Mouse (Mus musculus) megakaryocyte progenitor cell, adult 5-6 weeks (primary cell): ENCODE measurements around the gene Oxa1l. TPM values are rescaled to one million over a fixed set of nuclear protein-coding genes. Genes with fewer than 3 reads are reported as not detected.

Source experiments
- ATAC-seq: replicated peaks from 2 replicates; pipeline ENCODE4 v1.8.0; 2016; ENCODE audit warnings: mild to moderate bottlenecking, moderate TSS enrichment, inconsistent platforms; ENCODE audit not compliant: poor library complexity
- total RNA-seq, 2 experiments: library from RNA; stranded (forward) in 1 of 2; stranded (reverse) in 1 of 2; fragments of 157-497, 149-512 nt in 1 of 2; fragments of 200-1000 nt in 1 of 2; gene quantifications; 2 replicates each; pipeline versions ENCODE4 v1.2.3 to v1.2.4; 2015 to 2017

Oxa1l gene
- total RNA-seq, 2 experiments from 2014 or later: 37.0 to 56.2 TPM

- peak; percentile 45 for ATAC-seq
Measured at GRCm38 (mm10) chr14:54409057-54409645, 48.5 kb downstream of the Oxa1l start.

GRCm38 (mm10) chr14:54409980-54410810 is 49.6 kb downstream of the Oxa1l start:
- ATAC-seq: peak; percentile 40

- no peak for ATAC-seq
Measured at GRCm38 (mm10) chr14:54412000-54412576, 51.5 kb downstream of the Oxa1l start.

- 0 out of 2 replicates have a peak, but pooled peaks have one; percentile 33 for ATAC-seq
Measured at GRCm38 (mm10) chr14:54412629-54413170, 52.1 kb downstream of the Oxa1l start.

- ATAC-seq: peak; percentile 54
Measured at GRCm38 (mm10) chr14:54413877-54414700, 53.5 kb downstream of the Oxa1l start.

GRCm38 (mm10) chr14:54415241-54416020 is 54.8 kb downstream of the Oxa1l start:
- ATAC-seq: no peak

- ATAC-seq: no peak
Measured at GRCm38 (mm10) chr14:54416229-54416775, 55.7 kb downstream of the Oxa1l start.

GRCm38 (mm10) chr14:54416830-54417229 is 56.2 kb downstream of the Oxa1l start:
- no peak for ATAC-seq

- peak; percentile 53 for ATAC-seq
Measured at GRCm38 (mm10) chr14:54417623-54418081, 57.0 kb downstream of the Oxa1l start, which contains the start of gene Slc7a7. TSS of gene Slc7a7 (minus strand) at chr14:54417780.

Other genes with a start within 250 kb of the Oxa1l start
- gene Dad1, start 106.7 kb upstream of the Oxa1l start, total RNA-seq (2015): 228 and 315 TPM in 2 replicates
- gene Dad1, start 106.7 kb upstream of the Oxa1l start, total RNA-seq (2017): 125 and 135 TPM in 2 replicates
- gene Abhd4, start 106.6 kb upstream of the Oxa1l start, total RNA-seq (2015): 34.6 and 44.2 TPM in 2 replicates
- gene Abhd4, start 106.6 kb upstream of the Oxa1l start, total RNA-seq (2017): 20.4 and 33.1 TPM in 2 replicates
- not detected in 2 replicates for gene Olfr49, start 75.9 kb upstream of the Oxa1l start, total RNA-seq (2015)
- gene Olfr49, start 75.9 kb upstream of the Oxa1l start, total RNA-seq (2017): not detected in 2 replicates
- 2.7 and 3.5 TPM in 2 replicates for gene Slc7a7, start 56.9 kb downstream of the Oxa1l start, total RNA-seq (2015)
- 5.4 and 6.4 TPM in 2 replicates for gene Slc7a7, start 56.9 kb downstream of the Oxa1l start, total RNA-seq (2017)
- 118 and 124 TPM in 2 replicates for gene Mrpl52, start 66.1 kb downstream of the Oxa1l start, total RNA-seq (2015)
- gene Mrpl52, start 66.1 kb downstream of the Oxa1l start, total RNA-seq (2017): 75.1 and 86.7 TPM in 2 replicates
- 2.1 and 4.5 TPM in 2 replicates for gene Mmp14, start 70.8 kb downstream of the Oxa1l start, total RNA-seq (2015)
- gene Mmp14, start 70.8 kb downstream of the Oxa1l start, total RNA-seq (2017): 3.0 and 4.1 TPM in 2 replicates
- gene Lrp10, start 103.3 kb downstream of the Oxa1l start, total RNA-seq (2015): 23.5 and 25.0 TPM in 2 replicates
- 27.4 and 37.2 TPM in 2 replicates for gene Lrp10, start 103.3 kb downstream of the Oxa1l start, total RNA-seq (2017)
- 0.29 and 0.62 TPM in 2 replicates for gene Rem2, start 115.3 kb downstream of the Oxa1l start, total RNA-seq (2015)
- 2.2 TPM in 1 of 2 replicates, not detected in the other for gene Rem2, start 115.3 kb downstream of the Oxa1l start, total RNA-seq (2017)
- 57.3 and 76.3 TPM in 2 replicates for gene Prmt5, start 156.7 kb downstream of the Oxa1l start, total RNA-seq (2015)
- gene Prmt5, start 156.7 kb downstream of the Oxa1l start, total RNA-seq (2017): 62.1 and 66.6 TPM in 2 replicates
- 62.1 and 62.7 TPM in 2 replicates for gene Haus4, start 193.8 kb downstream of the Oxa1l start, total RNA-seq (2015)
- gene Haus4, start 193.8 kb downstream of the Oxa1l start, total RNA-seq (2017): 90.7 and 94.0 TPM in 2 replicates
- gene Ajuba, start 216.7 kb downstream of the Oxa1l start, total RNA-seq (2015): 1.2 and 2.1 TPM in 2 replicates
- 0.29 and 1.2 TPM in 2 replicates for gene Ajuba, start 216.7 kb downstream of the Oxa1l start, total RNA-seq (2017)
- 6.9 and 14.0 TPM in 2 replicates for gene 4931414P19Rik, start 245.2 kb downstream of the Oxa1l start, total RNA-seq (2015)
- 5.1 TPM in 2 replicates for gene 4931414P19Rik, start 245.2 kb downstream of the Oxa1l start, total RNA-seq (2017)